Mouse (Mus musculus) hindbrain, embryonic 13.5 days (tissue): ENCODE measurements around the gene Dsn1. TPM values are rescaled to one million over a fixed set of nuclear protein-coding genes. Genes with fewer than 3 reads are reported as not detected.

ENCODE experiments used
- ATAC-seq: fragments of 200-750 bp; cut with Nextera tagmentation; 2 replicates; pipeline ENCODE4 v1.8.0; 2017; ENCODE audit warnings: moderate TSS enrichment; ENCODE audit not compliant: low FRiP score
- H3K27ac ChIP-seq: fragments of 300-500 bp; sonication (generic); 2 replicates; pipeline ENCODE4 v1.5.1; 2015; ENCODE audit warnings: inconsistent platforms, mild to moderate bottlenecking, moderate library complexity
- H3K27me3 ChIP-seq: fragments of 300-500 bp; sonication (generic); 2 replicates; pipeline ENCODE4 v1.6.1; 2015; ENCODE audit warnings: mild to moderate bottlenecking, inconsistent platforms
- H3K36me3 ChIP-seq: fragments of 300-500 bp; sonication (generic); 2 replicates; pipeline ENCODE4 v1.6.1; 2015; ENCODE audit warnings: mild to moderate bottlenecking, inconsistent platforms
- H3K4me1 ChIP-seq: fragments of 300-500 bp; sonication (generic); replicated peaks from 2 replicates; pipeline ENCODE4 v1.6.1; 2015; ENCODE audit warnings: inconsistent platforms
- H3K4me2 ChIP-seq: fragments of 300-500 bp; sonication (generic); 2 replicates; pipeline ENCODE4 v1.6.1; 2015; ENCODE audit warnings: inconsistent platforms, mild to moderate bottlenecking, moderate library complexity
- H3K4me3 ChIP-seq: fragments of 300-500 bp; sonication (generic); 2 replicates; pipeline ENCODE4 v1.5.1; 2015; ENCODE audit warnings: mild to moderate bottlenecking, inconsistent platforms
- H3K9ac ChIP-seq: fragments of 300-500 bp; sonication (generic); 2 replicates; pipeline ENCODE4 v1.6.1; 2015; ENCODE audit warnings: mild to moderate bottlenecking, inconsistent platforms
- H3K9me3 ChIP-seq: fragments of 300-500 bp; sonication (generic); 2 replicates; pipeline ENCODE4 v1.6.1; 2016; ENCODE audit warnings: inconsistent platforms
- WGBS: fragments of 180-500 bp; shearing (Covaris S2); methylation state at CpG from one replicate; pipeline ENCODE4 v1.1.7; 2015; 5-methylcytosine and 5-hydroxymethylcytosine counted together
- polyA plus RNA-seq: library from polyadenylated mRNA; unstranded; fragments of >200 nt; fragmentation: Nextera tagmentation; extraction: Ambion mirVana; gene quantifications from 2 replicates; pipeline ENCODE4 v1.2.1, GENCODE M21; 2015

Gene Dsn1
- polyA plus RNA-seq, 1 experiment from 2014 or later: 12.3 TPM

- no peak overlapping the region for H3K27ac ChIP-seq
- no peak for ATAC-seq
- WGBS: 88% methylated on average over 8 of the region's 8 CpGs
- 0 out of 2 replicates have a peak, but pooled peaks cover 6% of the 10 kb centered on the region for H3K9me3 ChIP-seq
- no peak overlapping the region for H3K4me3 ChIP-seq
- no peaks in the 10 kb centered on the region for H3K27me3 ChIP-seq
- H3K36me3 ChIP-seq: peaks cover 70% of the 10 kb centered on the region
- no peak overlapping the region for H3K4me2 ChIP-seq
- no peak overlapping the region for H3K9ac ChIP-seq
- H3K4me1 ChIP-seq: peaks cover 32% of the 10 kb centered on the region
Observed at GRCm38 (mm10) chr2:157043556-157043955, 36.6 kb upstream of the Dsn1 start.

GRCm38 (mm10) chr2:157041421-157041820, 34.5 kb upstream of the Dsn1 start:
- Histone ChIP-seq H3K36me3 (peaks cover 82% of the 10 kb centered on the region), H3K4me1 (peaks cover 19% of the 10 kb centered on the region), H3K9me3 (0 out of 2 replicates have a peak, but pooled peaks cover 6% of the 10 kb centered on the region), H3K27me3 (no peaks in the 10 kb centered on the region), H3K9ac (no peak overlapping the region), H3K4me3 (no peak overlapping the region), H3K4me2 (no peak overlapping the region), H3K27ac (no peak overlapping the region)
- 92% methylated on average over 7 of the region's 7 CpGs for WGBS
- ATAC-seq: no peak

- no peak for ATAC-seq
- Histone ChIP-seq H3K4me1 (peaks cover 19% of the 10 kb centered on the region), H3K36me3 (peaks cover 80% of the 10 kb centered on the region), H3K27me3 (no peaks in the 10 kb centered on the region), H3K4me2 (no peak overlapping the region), H3K4me3 (no peak overlapping the region), H3K27ac (peak overlapping the region; percentile 60), H3K9me3 (0 out of 2 replicates have a peak, but pooled peaks cover 6% of the 10 kb centered on the region), H3K9ac (no peak overlapping the region)
- WGBS: 84% methylated on average over 17 of the region's 17 CpGs
Observed at GRCm38 (mm10) chr2:157040649-157041046, 33.7 kb upstream of the Dsn1 start.

GRCm38 (mm10) chr2:157039900-157040648, 33.1 kb upstream of the Dsn1 start:
- H3K27me3 ChIP-seq: no peaks in the 10 kb centered on the region
- 0 out of 2 replicates have a peak, but pooled peaks cover 6% of the 10 kb centered on the region for H3K9me3 ChIP-seq
- H3K9ac ChIP-seq: no peak overlapping the region
- peak overlapping the region; percentile 60 for H3K27ac ChIP-seq
- WGBS: 81% methylated on average over 50 of the region's 50 CpGs
- H3K4me1 ChIP-seq: peaks cover 19% of the 10 kb centered on the region
- peak; percentile 53 for ATAC-seq
- no peak overlapping the region for H3K4me2 ChIP-seq
- no peak overlapping the region for H3K4me3 ChIP-seq
- peaks cover 80% of the 10 kb centered on the region for H3K36me3 ChIP-seq

DNA sequence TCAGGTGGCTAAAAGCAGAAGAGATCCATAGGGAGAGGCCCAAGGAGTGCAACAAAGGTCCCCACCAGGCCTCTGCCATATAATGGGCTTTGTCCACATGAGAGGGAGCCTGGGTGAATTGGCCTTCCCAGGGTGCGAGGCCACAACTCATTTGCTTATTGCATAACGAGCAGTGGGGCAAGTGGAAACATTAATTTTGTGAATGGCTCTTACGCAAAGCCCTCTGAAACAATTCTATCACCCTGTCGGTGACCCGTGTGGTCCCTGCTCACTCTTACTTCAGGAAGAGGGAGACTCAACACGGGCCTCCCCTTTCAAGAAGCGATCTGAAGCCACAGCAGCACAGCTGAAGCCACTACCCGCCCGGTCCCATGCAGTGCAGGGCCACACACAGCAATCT, 30.3 kb upstream of the Dsn1 start:
- 78% methylated on average over 9 of the region's 9 CpGs for WGBS
- Histone ChIP-seq H3K4me1 (peaks cover 13% of the 10 kb centered on the region), H3K9me3 (no peaks in the 10 kb centered on the region), H3K4me2 (no peak overlapping the region), H3K36me3 (peaks cover 90% of the 10 kb centered on the region), H3K9ac (0 out of 2 replicates have a peak overlapping the region, but pooled peaks have one; percentile 13), H3K27ac (peak overlapping the region; percentile 9; the same call in 1 of the 2 replicates), H3K27me3 (no peaks in the 10 kb centered on the region), H3K4me3 (no peak overlapping the region)
- no peak for ATAC-seq

- 93% methylated on average over 8 of the region's 8 CpGs for WGBS
- Histone ChIP-seq H3K36me3 (peaks cover 91% of the 10 kb centered on the region), H3K4me1 (peaks cover 13% of the 10 kb centered on the region), H3K4me2 (no peak overlapping the region), H3K9me3 (no peaks in the 10 kb centered on the region), H3K4me3 (no peak overlapping the region), H3K27me3 (no peaks in the 10 kb centered on the region), H3K9ac (no peak overlapping the region), H3K27ac (no peak overlapping the region)
- ATAC-seq: no peak
Observed at GRCm38 (mm10) chr2:157036400-157036799, 29.4 kb upstream of the Dsn1 start.

GRCm38 (mm10) chr2:157035371-157035770, 28.4 kb upstream of the Dsn1 start:
- Histone ChIP-seq H3K9ac (no peak overlapping the region), H3K27ac (no peak overlapping the region), H3K27me3 (no peaks in the 10 kb centered on the region), H3K4me1 (peaks cover 6% of the 10 kb centered on the region), H3K4me2 (no peak overlapping the region), H3K4me3 (no peak overlapping the region), H3K9me3 (no peaks in the 10 kb centered on the region), H3K36me3 (peaks cover 91% of the 10 kb centered on the region)
- 93% methylated on average over 7 of the region's 7 CpGs for WGBS
- ATAC-seq: no peak

DNA sequence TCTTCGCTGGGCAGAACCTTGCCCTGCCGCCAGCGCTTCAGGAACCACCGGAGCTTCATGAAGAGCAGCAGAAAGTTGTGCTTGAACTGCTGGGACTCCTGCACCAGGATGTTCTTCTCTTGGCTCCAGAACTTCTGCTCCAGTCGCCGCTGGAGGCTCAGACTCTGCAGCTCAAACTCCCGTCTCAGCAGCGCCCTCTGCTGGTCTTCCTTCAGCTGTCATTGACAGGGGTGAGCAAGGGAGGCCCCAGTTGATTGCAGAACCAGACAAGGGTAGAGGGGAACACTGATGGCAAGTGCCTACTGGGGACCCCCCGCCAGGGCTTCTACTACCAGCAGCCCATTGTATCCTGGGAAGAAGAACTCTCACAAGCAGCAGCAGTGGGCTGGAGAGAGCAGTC, 23.9 kb upstream of the Dsn1 start:
- H3K27ac ChIP-seq: no peak overlapping the region
- no peaks in the 10 kb centered on the region; the same call in 1 of the 2 replicates for H3K9me3 ChIP-seq
- H3K9ac ChIP-seq: no peak overlapping the region
- no peaks in the 10 kb centered on the region for H3K4me1 ChIP-seq
- ATAC-seq: no peak
- H3K27me3 ChIP-seq: no peaks in the 10 kb centered on the region
- H3K36me3 ChIP-seq: peaks cover 93% of the 10 kb centered on the region
- H3K4me3 ChIP-seq: no peak overlapping the region
- 44% methylated on average over 9 of the region's 9 CpGs for WGBS
- no peak overlapping the region for H3K4me2 ChIP-seq

DNA sequence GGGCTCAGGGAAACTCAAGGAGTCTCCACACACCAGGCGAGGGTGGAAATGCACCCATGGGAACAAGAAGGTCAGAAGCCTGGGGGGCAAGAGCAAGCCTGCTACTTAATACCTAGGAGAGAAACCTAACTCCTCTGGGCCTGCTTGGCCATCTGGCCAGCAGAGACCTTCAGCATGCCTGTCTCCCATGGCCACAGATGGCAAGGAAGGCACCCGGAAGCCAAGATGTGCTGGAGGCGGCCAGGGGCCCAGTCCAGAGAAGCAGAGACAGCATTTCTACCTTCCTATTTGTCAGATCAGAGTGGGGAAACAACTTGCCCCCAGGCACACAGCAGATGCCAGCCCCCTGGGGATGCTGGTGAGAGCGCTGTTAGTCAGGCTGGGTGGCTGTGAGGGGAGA, 21.3 kb upstream of the Dsn1 start:
- WGBS: 92% methylated on average over 4 of the region's 4 CpGs
- Histone ChIP-seq H3K4me3 (no peak overlapping the region), H3K27me3 (no peaks in the 10 kb centered on the region), H3K9me3 (no peaks in the 10 kb centered on the region; the same call in 1 of the 2 replicates), H3K9ac (no peak overlapping the region), H3K4me2 (no peak overlapping the region), H3K27ac (no peak overlapping the region), H3K36me3 (peaks cover 98% of the 10 kb centered on the region), H3K4me1 (no peaks in the 10 kb centered on the region)
- ATAC-seq: no peak

- 90% methylated on average over 21 of the region's 21 CpGs for WGBS
- Histone ChIP-seq H3K9me3 (no peaks in the 10 kb centered on the region; the same call in 1 of the 2 replicates), H3K9ac (no peak overlapping the region), H3K36me3 (peaks cover 98% of the 10 kb centered on the region), H3K4me3 (no peak overlapping the region), H3K4me2 (no peak overlapping the region), H3K4me1 (no peaks in the 10 kb centered on the region), H3K27ac (no peak overlapping the region), H3K27me3 (no peaks in the 10 kb centered on the region)
- ATAC-seq: no peak
Observed at GRCm38 (mm10) chr2:157027106-157028008, 20.4 kb upstream of the Dsn1 start.

GRCm38 (mm10) chr2:157021156-157021555, 14.2 kb upstream of the Dsn1 start:
- ATAC-seq: no peak

GRCm38 (mm10) chr2:157019228-157019627, 12.3 kb upstream of the Dsn1 start:
- Histone ChIP-seq H3K4me3 (no peak overlapping the region), H3K27ac (no peak overlapping the region), H3K9me3 (no peaks in the 10 kb centered on the region), H3K4me2 (no peak overlapping the region), H3K4me1 (no peaks in the 10 kb centered on the region), H3K9ac (no peak overlapping the region), H3K27me3 (no peaks in the 10 kb centered on the region), H3K36me3 (peaks cover 100% of the 10 kb centered on the region)
- WGBS: 84% methylated on average over 4 of the region's 4 CpGs
- no peak for ATAC-seq

More at GRCm38 (mm10) chr2:157021156-157021555, 14.2 kb upstream of the Dsn1 start:
- Histone ChIP-seq H3K4me2 (no peak overlapping the region), H3K9me3 (no peaks in the 10 kb centered on the region; the same call in 1 of the 2 replicates), H3K9ac (no peak overlapping the region), H3K27me3 (no peaks in the 10 kb centered on the region), H3K27ac (no peak overlapping the region), H3K4me3 (no peak overlapping the region), H3K4me1 (no peaks in the 10 kb centered on the region), H3K36me3 (peaks cover 100% of the 10 kb centered on the region)
- WGBS: 94% methylated on average over 16 of the region's 16 CpGs
